Mouse (Mus musculus) yolk sac, embryonic 10.5 days (tissue): Measurements from ENCODE around the gene Babam2.
"Not testable (repeated sequence)": the region's sequence is repeated elsewhere in the genome, so short reads cannot be mapped to it uniquely, and the experiment has no call there.

Experiments
- DNase-seq: peaks from one replicate; pipeline ENCODE4 v3.0.0-alpha.2; 2017; ENCODE audit warnings: low spot score

Babam2 gene

GRCm38 (mm10) chr5:31787201-31787600 lies 89.7 kb downstream of the Babam2 start:
- no peak for DNase-seq

DNA sequence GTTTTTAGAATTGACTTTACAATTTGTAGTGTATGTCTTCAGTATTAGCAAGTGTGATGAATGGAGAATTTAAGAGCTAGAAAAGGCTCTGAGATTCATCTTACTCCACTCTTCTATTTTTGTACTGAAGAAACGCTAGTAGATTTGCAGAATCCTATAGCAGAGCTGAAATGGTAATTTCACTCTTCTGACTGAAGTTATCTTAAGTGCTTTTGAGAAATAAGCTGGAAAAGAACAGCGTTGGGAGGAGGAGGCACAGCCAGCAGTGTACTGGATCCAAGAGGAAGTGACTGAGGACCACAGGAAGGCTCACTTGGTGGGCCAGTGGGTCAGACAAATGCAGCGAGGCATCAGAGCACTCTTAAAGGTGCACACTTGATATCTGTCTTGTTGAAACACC lies 90.1 kb downstream of the Babam2 start:
- DNase-seq = no peak

DNA sequence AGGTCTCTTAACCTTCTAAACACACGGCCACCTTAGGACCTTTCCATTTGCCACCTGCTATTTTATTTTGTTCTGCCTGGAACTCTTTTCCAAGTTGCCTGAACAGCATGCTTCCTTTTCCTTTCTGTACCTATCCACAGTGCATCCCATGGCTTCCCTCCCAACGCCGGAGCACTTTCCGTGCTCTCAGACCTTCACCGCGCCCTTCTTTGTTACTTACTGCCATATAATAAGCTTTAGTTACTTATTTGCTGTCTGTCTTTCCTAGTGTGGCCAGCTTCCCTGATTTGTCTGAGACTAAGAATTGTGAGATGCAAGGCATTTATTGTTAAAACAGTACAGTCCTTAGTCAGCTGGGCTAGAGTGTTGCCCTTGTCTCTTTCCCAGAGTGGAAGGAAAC lies 94.9 kb downstream of the Babam2 start:
- no peak for DNase-seq

DNA sequence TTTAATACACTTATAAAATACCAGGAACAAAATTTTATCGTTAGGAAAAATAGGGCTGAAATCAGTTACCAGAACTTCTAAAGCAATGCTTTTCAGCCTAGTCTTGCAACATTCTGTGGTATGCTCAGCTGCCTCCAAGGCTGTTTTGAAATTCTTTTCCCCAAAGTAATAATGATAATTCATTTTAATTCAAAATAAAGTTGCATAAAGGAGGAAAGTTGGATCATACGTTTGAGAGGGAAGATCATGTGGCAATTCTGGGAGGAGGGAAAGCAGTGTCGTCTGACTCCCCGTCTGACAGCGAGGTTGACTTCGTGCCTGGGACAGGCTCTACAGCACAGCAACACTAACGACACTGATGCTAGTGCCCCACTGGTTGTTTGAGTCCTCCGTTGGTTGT lies 95.4 kb downstream of the Babam2 start:
- no peak for DNase-seq

- DNase-seq = no peak
These were observed 97.9 kb downstream of the Babam2 start for GRCm38 (mm10) chr5:31795414-31795813.

GRCm38 (mm10) chr5:31796979-31797378 lies 99.5 kb downstream of the Babam2 start:
- no peak for DNase-seq

GRCm38 (mm10) chr5:31804211-31804610 lies 106.7 kb downstream of the Babam2 start:
- DNase-seq = not testable (repeated sequence)

DNA sequence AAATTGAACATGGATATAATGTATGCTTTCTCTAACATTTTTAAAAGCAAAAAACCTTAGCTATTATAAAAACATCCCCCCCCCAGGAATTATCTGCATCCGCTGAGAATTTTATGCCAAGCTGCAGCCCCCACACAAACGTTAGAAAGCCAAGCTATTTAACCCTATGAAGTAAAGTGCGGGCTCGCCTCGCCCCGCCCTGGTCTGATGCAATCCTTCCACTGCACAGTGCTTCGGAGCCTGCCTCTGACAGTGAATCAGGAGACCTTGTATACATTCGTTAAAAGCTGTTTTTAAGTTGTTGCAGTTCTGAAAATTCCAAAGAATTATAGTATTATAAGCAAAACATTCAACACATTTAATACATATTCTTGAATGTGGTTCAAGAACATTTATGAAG lies 107.3 kb downstream of the Babam2 start:
- DNase-seq = no peak

DNA sequence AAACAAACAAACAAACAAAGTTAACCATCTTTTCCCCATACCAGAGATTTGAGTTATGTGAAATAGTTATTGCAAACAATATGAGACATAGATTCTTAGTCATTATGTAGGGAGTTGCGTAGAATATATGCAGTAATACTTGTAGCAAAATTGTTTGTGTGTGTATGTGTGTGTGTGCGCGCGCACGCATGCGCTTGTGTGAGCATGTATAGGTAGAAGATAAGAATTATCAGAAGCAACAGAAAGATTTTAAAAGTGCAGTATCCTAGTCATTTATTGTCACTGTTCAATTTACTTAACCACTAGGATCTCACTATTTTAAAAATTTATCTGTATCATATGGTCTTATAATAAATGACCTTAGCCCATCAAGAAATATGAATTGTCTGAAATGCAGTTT lies 109.8 kb downstream of the Babam2 start:
- no peak for DNase-seq

DNA sequence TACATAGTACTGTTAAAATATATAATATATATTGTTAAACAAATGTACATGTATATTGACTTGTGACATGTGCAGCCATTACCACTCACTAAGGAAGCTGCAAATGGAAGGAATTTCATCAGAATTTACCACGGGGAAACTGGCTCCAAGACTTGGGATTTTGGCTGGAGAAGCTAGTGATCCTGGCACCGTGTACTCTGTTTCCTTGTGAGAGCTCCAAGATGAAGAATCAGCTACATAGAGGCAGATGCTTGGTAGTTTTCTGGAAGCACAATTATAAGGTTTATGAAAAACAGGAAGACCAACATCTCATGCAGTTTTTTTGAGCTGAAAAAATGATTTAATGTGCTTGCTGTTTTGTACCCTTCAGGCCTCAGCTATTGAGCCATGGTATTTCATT lies 110.8 kb downstream of the Babam2 start:
- DNase-seq = no peak

DNA sequence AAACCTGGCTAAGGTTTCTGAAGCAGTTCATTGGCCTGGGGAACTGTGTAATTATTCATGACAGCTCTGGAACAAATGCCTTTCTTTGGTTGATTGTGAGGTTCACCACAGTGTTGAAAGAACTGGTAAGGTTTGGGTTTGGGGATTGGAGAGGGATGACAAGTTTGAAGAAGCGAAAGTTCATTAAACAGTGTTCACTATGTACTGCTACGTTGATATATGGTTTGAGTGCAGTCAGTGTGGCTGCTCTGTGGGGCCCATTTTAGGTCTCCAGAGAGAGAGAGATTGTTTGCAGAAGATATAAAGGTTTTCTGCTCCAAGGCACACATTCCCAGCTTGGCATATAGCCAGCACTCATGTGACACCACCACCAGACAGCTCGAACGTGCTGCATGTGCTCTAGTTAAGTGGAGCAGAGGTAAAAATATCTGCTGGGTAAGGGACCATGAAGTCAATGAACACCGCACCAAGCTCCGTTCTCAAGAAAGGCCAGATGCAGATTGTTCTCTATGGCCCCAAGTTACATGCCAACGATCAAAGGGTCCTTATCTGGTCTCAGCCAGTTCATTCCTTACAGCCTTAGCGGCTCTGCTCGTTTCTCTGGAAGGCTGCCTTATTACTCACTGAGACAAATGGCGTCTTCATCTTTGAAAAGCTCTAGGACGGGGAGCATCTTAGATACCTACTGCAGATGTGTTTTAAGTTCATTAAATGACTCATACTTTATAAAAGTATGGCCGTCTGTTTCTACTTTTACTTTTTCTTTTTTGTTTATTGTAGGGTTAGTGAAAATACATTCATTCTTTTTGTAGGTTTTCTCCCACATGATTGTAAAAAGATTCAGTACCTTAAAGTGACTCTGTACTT lies 113.5 kb downstream of the Babam2 start:
- DNase-seq = peak; percentile 4

DNA sequence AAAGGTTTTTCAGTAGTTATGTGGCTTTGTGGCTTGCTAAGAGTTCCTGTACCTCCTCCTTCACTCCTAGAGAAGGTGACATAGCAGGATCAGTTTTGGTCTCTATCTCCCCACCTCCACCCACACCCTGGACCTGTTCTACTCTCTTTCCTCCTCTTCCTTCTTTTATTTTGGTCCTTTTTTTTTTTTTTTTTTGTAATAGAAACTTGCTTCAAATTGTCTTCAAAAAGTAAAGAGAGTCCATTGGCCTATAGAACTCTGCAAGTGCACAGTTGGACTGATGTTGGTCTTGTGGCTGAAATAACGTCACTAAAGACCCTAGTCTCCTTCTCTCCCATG lies 114.1 kb downstream of the Babam2 start:
- no peak for DNase-seq

GRCm38 (mm10) chr5:31813156-31813675 lies 115.7 kb downstream of the Babam2 start:
- DNase-seq = no peak

DNA sequence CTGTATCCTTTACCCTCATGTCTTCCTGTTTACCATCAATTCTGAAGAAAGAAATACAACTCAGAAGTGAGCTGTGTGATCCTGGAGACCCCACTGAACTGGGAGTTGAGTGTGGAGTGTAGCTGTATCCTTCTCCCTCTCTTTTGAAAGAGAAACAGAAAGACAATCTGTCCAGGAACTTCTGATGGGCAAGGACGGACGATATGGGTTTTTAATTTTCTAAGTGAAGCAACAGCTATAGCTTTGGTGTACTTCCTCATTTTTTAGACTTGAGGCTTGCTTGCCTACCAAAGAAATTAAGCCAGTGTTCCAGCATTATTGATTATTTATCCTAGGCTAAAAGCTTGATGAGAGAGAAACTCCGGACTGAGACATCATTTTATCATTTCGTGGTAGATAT lies 116.6 kb downstream of the Babam2 start:
- no peak for DNase-seq

DNA sequence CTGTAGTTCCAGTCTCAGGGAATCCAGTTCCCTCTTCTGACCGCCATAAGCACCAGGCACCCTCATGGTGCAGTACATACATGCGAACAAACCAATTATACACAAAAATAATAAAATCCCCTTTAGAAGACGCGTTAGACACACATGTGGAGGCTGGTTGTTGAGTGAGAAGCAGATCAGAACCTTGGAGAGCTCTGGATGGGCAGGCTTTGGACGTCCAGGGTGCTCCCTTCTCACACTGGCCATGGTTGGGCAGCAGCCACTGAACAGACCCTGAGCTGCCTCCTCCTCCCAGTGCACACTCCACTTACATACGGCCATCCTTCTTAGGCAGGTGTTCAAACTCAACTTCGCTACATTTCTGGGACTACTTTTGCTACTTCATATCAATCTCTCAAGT lies 117.6 kb downstream of the Babam2 start:
- no peak for DNase-seq

DNA sequence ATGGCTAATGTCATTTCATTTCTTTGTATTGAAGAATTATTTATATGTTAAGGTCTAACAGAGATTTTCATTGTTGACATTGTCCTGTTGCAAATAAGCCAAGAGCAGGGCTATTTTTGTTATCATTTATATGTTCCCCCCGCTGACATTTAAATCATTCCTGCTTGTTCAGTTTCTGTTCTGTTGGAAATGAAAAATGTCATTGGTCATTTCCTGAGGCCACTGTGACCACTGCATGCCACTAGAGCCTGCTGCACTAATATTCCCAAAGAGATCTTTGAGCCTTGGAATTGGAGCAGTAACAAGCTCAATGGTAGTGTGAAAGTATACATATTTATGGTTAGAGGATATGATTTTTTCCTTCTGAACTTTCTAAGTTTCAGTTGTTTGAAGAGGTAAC lies 118.6 kb downstream of the Babam2 start:
- DNase-seq = no peak

DNA sequence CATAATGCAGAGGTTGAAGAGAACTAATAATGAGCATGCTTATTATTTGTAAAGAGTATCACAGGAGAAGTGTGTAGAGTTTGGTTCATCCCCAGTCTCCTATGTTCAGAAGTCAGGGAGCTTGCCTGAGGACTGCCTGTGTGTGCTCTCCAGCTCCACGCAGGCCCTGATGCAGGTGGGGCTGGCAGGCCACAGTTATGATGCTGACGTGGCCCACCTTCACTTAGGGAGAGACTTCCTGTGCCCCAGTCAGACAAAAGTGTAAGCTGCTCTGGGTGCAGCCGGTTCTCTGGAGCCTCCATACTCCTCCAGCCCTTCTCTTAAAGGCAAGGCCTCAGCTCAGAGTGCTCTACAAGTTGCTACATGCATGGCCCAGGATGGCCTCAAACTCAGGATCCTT lies 123.3 kb downstream of the Babam2 start:
- no peak for DNase-seq

DNA sequence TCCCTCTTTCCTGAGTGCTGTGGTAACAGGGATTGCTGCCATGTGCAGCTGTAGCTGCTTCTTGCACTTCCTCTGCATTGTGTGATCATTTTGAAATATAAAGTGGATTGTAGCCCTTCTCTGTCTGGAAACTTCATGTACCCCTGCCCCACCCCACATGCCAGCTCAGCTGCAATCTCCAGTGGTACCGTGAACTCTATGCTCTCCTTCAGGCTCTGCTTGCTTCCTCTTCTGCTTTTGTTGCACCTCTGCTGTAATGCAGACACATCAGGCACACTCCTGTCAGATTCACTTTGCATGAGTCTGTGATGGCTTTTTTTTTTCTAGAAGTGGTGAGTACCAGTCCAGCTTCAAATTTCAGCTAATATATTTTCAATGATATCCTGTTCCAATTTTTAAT lies 123.7 kb downstream of the Babam2 start:
- no peak for DNase-seq

DNA sequence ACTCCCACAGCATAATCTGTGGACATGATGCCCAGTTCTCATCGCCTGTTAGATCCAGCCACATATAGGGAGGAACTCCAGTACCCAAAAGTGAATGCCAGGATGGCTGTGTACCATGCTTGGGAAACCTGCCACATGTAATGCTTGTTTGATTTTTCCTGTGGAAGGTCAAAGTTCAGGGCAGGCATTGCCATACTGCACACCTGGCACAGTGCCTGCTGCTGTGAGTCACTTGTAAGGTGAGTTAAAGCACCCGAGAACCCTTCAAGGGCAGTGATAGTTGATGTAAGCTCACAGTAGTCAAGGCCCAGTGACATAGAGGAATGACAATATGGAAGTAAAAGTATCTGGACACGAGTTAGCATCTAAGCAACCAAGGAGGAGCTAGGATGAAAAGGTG lies 126.2 kb downstream of the Babam2 start:
- DNase-seq = no peak

DNA sequence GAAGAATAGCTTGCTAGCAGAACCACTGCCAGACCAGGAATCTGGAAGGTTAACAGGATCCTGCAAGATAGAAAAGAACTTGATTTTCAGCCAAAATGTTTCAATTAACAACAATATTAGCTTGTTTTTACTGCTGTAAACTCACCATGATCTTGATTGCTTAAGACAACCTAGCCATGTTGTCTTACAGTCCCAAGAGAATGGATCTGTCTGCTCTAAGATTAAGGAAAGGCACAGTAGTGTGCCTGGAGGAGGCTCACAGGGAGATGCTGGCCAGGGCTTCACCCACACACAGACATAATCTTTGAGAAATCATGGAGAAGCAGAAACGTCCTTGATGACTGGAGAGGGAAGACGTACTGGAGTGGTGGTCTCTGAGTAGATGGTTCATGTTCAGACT lies 126.6 kb downstream of the Babam2 start:
- DNase-seq = no peak

DNA sequence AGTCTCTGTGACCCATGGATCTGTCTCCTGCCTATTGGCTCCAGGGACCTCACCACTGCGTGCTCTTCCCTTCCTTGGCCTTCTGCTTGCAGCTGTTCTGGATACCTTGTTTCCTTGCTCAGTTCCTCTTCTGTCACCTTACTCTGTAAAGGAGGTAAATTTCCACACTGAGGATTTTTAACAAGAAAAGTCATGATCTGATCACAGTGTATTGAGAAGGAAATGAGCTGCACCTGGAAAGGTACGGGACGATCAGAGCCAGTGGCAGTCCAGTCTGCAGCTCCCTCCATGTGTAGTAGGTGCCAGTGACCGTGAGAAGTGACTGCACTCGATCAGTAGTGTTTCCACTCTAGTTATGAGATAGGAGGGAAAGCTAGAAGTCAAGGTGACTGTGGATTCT lies 129.8 kb downstream of the Babam2 start:
- no peak for DNase-seq

DNA sequence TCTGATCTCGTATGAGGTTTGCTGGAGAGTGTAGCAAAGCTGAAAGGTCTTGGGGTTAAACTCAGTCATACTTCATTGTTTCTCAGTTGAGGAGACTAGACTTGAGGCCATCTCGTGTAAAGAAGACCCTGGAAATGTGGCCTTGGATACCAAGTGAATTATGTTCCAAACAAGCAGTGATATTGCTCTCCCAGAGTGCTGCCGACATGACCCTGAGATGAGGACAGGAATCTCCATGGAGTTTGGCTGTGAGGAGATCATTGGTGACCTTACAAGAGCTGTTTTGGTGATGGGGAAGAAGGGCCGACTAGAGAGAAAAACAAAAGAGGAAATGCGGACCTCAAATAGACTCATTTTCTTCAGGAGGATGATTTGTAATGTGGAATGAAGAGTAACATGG lies 130.4 kb downstream of the Babam2 start:
- DNase-seq = no peak

GRCm38 (mm10) chr5:31828747-31829146 lies 131.3 kb downstream of the Babam2 start:
- no peak for DNase-seq

DNA sequence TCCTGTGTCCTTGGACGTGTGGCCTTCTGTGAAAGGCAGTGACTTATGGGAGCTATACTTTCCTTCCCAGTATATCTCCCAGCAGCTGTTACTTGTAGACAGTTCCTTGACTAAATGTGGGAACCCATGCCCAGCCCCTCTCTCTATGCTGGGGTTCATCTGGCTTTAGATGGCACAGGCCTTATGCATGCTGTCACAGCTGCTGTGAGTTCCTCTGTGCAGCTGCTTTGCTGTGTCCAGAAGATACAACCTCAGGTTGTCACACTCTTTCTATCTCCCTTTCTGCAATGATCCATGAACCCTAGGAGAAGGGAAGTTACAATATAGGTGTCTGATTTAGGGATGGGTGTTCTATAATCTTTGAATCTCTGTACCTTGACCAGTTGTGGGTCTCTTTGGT lies 132.1 kb downstream of the Babam2 start:
- DNase-seq = no peak
